8 mouse cellular contexts compared by ENCODE assay signal in the genomic region with DNA sequence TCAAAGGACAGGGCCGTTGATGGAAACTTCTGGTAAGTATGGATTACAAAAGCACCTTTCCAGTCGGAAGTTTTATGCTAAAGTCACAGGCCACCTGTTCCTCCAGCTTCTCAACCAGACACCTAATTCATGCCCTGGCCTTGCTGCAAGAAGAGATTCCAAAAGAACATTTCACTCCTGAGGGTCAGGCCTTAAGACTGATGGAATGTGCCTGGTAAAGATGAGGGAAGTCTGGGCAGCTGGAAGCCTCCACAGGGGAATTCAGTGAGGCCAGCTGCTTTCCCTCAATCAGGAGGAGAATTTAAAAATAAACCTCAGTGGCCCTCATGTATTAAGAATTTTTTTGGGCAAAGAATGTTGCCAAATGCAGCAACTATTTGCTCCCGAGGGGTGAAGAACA.
A peak's percentile ranks its signal among the peaks of the same experiment; 100 is the strongest.
DNase-seq lines count a peak whose midpoint lies in the region; ATAC-seq lines count a peak whose summit lies in the region.

No protein-coding gene starts in this region.

- H3K9ac ChIP-seq in hindbrain, embryonic 12.5 days = no peak overlapping the region
- H3K9ac ChIP-seq in embryonic facial prominence, embryonic 13.5 days = no peak overlapping the region
- no peak overlapping the region for H3K9ac ChIP-seq in midbrain, embryonic 12.5 days (replicated peaks)

- ATAC-seq in hindbrain, embryonic 12.5 days (ENCODE audit: low FRiP score) = no peak
- no peak for ATAC-seq in embryonic facial prominence, embryonic 13.5 days (ENCODE audit: insufficient number of reproducible peaks, insufficient read depth, low FRiP score, low TSS enrichment, low read depth)
- ATAC-seq in midbrain, embryonic 12.5 days (ENCODE audit: low FRiP score, low read depth) = no peak
- no peak for ATAC-seq in megakaryocyte-erythroid progenitor cell, adult 5-6 weeks (replicated peaks; ENCODE audit: low FRiP score, low TSS enrichment, poor library complexity, severe bottlenecking)

- peak overlapping the region; percentile 25; the same call in 1 of the 2 replicates for H3K27ac ChIP-seq in hindbrain, embryonic 12.5 days
- no peak overlapping the region for H3K27ac ChIP-seq in hindbrain, embryonic 10.5 days
- peak overlapping the region; percentile 28 for H3K27ac ChIP-seq in embryonic facial prominence, embryonic 13.5 days
- H3K27ac ChIP-seq in midbrain, embryonic 12.5 days (replicated peaks) = peak overlapping the region; percentile 68

- H3K9me3 ChIP-seq in hindbrain, embryonic 12.5 days (replicated peaks) = no peaks in the 10 kb centered on the region
- no peaks in the 10 kb centered on the region for H3K9me3 ChIP-seq in hindbrain, embryonic 10.5 days
- no peaks in the 10 kb centered on the region for H3K9me3 ChIP-seq in embryonic facial prominence, embryonic 13.5 days
- no peaks in the 10 kb centered on the region for H3K9me3 ChIP-seq in midbrain, embryonic 12.5 days

- H3K4me2 ChIP-seq in hindbrain, embryonic 12.5 days (replicated peaks) = no peak overlapping the region
- H3K4me2 ChIP-seq in embryonic facial prominence, embryonic 13.5 days = no peak overlapping the region
- no peak overlapping the region for H3K4me2 ChIP-seq in midbrain, embryonic 12.5 days (replicated peaks)

- no peaks in the 10 kb centered on the region for H3K36me3 ChIP-seq in hindbrain, embryonic 12.5 days
- H3K36me3 ChIP-seq in hindbrain, embryonic 10.5 days = no peaks in the 10 kb centered on the region
- H3K36me3 ChIP-seq in embryonic facial prominence, embryonic 13.5 days = no peaks in the 10 kb centered on the region
- H3K36me3 ChIP-seq in midbrain, embryonic 12.5 days = no peaks in the 10 kb centered on the region

- peaks cover 39% of the 10 kb centered on the region for H3K4me1 ChIP-seq in hindbrain, embryonic 12.5 days
- H3K4me1 ChIP-seq in hindbrain, embryonic 10.5 days (replicated peaks) = peaks cover 58% of the 10 kb centered on the region
- peaks cover 53% of the 10 kb centered on the region for H3K4me1 ChIP-seq in embryonic facial prominence, embryonic 13.5 days
- H3K4me1 ChIP-seq in midbrain, embryonic 12.5 days = peaks cover 46% of the 10 kb centered on the region

- H3K4me3 ChIP-seq in hindbrain, embryonic 12.5 days = no peak overlapping the region
- no peak overlapping the region for H3K4me3 ChIP-seq in hindbrain, embryonic 10.5 days
- H3K4me3 ChIP-seq in embryonic facial prominence, embryonic 13.5 days = no peak overlapping the region
- no peak overlapping the region for H3K4me3 ChIP-seq in midbrain, embryonic 12.5 days

- no peaks in the 10 kb centered on the region for H3K27me3 ChIP-seq in hindbrain, embryonic 12.5 days
- H3K27me3 ChIP-seq in hindbrain, embryonic 10.5 days (ENCODE audit: insufficient read depth, poor library complexity, severe bottlenecking) = no peaks in the 10 kb centered on the region
- H3K27me3 ChIP-seq in embryonic facial prominence, embryonic 13.5 days = no peaks in the 10 kb centered on the region
- H3K27me3 ChIP-seq in midbrain, embryonic 12.5 days = no peaks in the 10 kb centered on the region

- no peak for DNase-seq in hindbrain, embryonic 10.5 days (ENCODE audit: low spot score)
- peak; percentile 33 for DNase-seq in heart, postnatal 4 days
- no peak for DNase-seq in retina, postnatal 1 day
- no peak for DNase-seq in cerebellum, postnatal 14 days

- WGBS in hindbrain, embryonic 12.5 days = 42% methylated on average over 3 of the region's 3 CpGs
- WGBS in hindbrain, embryonic 10.5 days = 32% methylated on average over 3 of the region's 3 CpGs
- WGBS in embryonic facial prominence, embryonic 13.5 days = 40% methylated on average over 3 of the region's 3 CpGs
- 25% methylated on average over 3 of the region's 3 CpGs for WGBS in midbrain, embryonic 12.5 days
